Mouse (Mus musculus) thymus, adult 2 months (tissue): ENCODE results near the gene Tmem95.

ENCODE experiments used
- CTCF ChIP-seq: fragments of 200-500 bp; IDR thresholded peaks from 2 replicates; pipeline ENCODE4 v1.5.1; 2012; ENCODE audit warnings: mild to moderate bottlenecking, control low read depth, low read length, moderate library complexity, borderline replicate concordance; ENCODE audit not compliant: control insufficient read depth, poor library complexity, insufficient read depth; ENCODE audit errors: extremely low read depth
- POLR2A ChIP-seq: fragments of 200-500 bp; IDR thresholded peaks from 2 replicates; pipeline ENCODE4 v1.6.1; 2012; ENCODE audit warnings: mild to moderate bottlenecking, low read length, control low read depth, moderate library complexity; ENCODE audit not compliant: control insufficient read depth, poor library complexity, insufficient read depth; ENCODE audit errors: extremely low read depth

- TF ChIP-seq POLR2A (no peak), CTCF (no peak)
These were observed 41.9 kb downstream of the Tmem95 start for GRCm38 (mm10) chr11:69835966-69836335.
